Mouse (Mus musculus) right cerebral cortex, adult 2 months (tissue): ENCODE data around the gene Ccl3.

Experiments used
- DNase-seq, 2 experiments: peaks; one replicate each; pipeline ENCODE4 v3.0.0; 2021 to 2022; ENCODE audit warnings: low spot score in 2 of 2

The Ccl3 gene

GRCm38 (mm10) chr11:83649305-83649841 lies at the start of gene Ccl3:
TSS of gene Ccl3 (minus strand) at chr11:83649355.
- no peak for DNase-seq

- no peak for DNase-seq
Observed at GRCm38 (mm10) chr11:83692008-83692407, 42.9 kb upstream of the Ccl3 start.

DNA sequence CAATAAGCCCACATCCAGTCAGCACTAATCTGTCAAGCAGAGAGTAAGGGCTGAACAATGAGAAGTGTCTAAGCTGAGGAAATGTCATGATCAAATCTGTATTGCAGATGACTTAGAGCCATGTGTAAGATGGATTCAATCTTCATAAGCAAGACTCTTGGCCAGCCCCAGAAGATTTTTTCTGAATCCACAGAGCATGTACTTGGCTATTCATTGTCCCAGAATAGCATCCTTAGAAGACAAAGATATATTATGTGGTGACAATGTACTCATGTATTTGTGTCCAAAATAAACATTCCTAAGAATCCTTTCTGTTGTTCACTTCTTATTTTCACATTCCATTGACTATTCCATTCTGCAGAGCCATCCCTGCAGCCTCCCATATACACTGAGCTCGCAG lies 40.8 kb upstream of the Ccl3 start:
- no peak for DNase-seq

- DNase-seq: no peak
Observed at GRCm38 (mm10) chr11:83675665-83676064, 26.5 kb upstream of the Ccl3 start.

GRCm38 (mm10) chr11:83671743-83672142 lies 22.6 kb upstream of the Ccl3 start:
- no peak for DNase-seq

- DNase-seq: no peak
Observed at GRCm38 (mm10) chr11:83663532-83663931, 14.4 kb upstream of the Ccl3 start.

- no peak for DNase-seq
Observed at GRCm38 (mm10) chr11:83662204-83662603, 13.0 kb upstream of the Ccl3 start, which contains the start of gene Ccl4. TSS of gene Ccl4 (plus strand) at chr11:83662584.

DNA sequence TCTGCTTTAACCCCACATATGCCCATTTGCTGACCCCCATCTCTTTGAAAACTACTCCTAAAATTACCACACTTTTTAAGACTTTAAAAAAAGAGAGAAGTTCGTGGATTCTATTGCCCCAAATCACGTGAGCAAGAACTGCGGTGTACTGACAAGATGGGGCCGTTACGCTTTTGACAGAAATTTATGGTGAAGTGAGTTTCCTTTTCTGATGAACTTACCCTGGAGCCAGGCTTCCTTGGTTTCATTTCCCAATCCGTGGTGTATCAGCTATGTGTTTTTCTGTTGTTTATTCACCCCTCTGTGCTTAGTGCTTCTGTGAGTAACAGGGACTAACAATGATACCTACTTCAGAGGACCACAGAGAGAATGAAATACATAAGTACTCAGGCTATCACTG lies 9.6 kb upstream of the Ccl3 start:
- DNase-seq: no peak

GRCm38 (mm10) chr11:83657508-83657907 lies 8.4 kb upstream of the Ccl3 start:
- DNase-seq: peak; percentile 12 to 21

DNA sequence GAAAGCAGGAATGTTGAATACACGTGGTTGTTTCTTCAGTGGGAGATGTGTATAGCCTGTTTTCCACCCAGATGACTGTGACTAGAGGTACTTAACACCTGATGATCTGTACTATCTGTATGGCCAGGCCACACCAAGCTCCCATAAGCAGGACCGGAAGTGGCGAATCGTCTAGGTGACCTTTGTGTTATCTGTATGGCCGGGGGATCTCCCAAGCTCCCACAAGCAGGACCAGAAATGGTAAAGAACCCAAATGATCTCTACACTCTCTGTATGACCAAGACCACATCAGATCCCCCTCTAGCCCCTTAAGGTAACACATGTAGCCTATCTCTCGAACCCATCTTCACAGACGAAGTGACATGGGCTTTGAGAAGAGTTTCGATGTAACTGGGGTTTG lies 5.5 kb upstream of the Ccl3 start:
- no peak for DNase-seq

- DNase-seq: no peak
Observed at GRCm38 (mm10) chr11:83646356-83647149, 2.6 kb downstream of the Ccl3 start.

DNA sequence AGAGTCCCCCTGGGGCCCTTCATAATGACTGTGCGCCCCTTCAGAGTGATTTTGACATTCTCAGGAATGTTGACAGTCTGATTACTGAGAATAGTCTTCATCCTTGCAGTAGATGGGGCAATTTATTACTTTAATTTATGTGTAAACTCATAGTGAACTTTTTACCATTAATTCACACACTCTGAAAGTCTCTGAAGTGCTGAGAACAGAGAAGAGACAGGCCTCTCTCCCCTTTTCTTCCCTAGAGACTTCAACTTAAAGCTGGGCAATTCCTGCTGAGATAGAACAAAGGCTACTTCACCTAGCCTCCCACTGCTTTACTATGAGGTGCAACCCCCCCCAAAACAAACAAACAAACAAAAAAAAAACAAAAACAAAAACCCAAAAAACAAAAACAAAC lies 3.6 kb downstream of the Ccl3 start, which contains the start of gene Rpl9-ps1:
Gene Rpl9-ps1, minus strand, starts transcription at position 101 of the 400 bp plus-strand sequence.
- no peak for DNase-seq

DNA sequence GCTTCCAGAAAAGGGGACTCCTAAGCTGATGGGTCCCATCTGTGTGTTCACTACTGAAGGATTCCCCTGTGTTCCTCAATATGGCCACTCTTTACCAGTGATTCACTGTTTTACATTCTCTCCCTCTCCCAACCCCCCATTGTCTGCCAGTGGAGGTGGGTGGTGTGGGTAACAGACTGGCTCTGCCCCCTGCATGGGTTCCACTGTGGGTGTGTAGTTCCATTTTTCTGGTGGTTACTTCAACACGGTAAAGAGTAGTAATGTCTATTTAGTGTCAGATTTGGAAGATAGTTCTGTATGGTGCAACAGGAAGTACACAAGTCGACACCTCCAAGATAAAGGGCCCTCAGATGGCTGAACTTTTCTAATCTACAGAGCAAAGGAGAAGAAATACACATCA lies 7.9 kb downstream of the Ccl3 start:
- no peak for DNase-seq

GRCm38 (mm10) chr11:83640141-83640540 lies 9.0 kb downstream of the Ccl3 start:
- DNase-seq: no peak

GRCm38 (mm10) chr11:83639533-83639932 lies 9.6 kb downstream of the Ccl3 start:
- no peak for DNase-seq

GRCm38 (mm10) chr11:83638934-83639333 lies 10.2 kb downstream of the Ccl3 start:
- no peak for DNase-seq

DNA sequence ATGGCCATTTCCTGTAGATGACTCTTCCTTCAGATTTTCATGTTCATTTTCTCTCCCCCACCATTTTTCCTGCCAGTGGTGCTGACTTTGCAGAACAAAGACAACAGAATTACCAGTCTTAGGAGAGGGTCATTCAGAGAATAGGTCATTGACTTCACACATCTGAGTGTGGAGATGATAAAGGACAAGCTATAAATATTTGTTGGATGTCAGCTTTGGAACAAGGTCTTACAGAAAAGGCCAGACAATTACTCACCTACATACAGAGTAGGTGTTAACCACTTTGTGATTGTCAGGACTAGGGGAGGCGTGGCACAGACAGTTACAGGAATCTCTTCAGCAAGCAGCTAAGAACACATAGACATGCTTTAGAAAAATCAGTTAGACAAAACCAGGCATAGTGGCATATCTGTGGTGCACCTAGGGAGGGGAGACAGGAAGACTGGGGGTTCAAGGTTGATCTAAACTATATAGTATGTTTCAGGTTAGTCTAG lies 12.4 kb downstream of the Ccl3 start:
- no peak for DNase-seq

DNA sequence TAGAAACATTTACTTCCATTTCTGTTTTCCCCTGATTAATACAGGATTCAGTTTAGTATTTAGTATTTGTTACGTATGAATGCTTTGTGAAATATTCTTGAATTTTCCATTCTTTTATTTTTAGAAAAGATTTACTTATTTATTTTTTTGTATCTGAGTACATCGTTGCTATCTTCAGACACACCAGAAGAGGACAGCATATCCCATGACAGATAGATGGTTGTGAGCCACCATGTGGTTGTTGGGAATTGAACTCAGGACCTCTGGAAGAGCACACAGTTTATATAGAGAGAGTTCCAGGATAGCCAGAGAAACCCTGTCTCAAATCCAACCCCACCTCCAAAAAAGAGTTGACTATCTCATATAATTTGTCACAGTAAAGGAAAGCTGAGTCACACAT lies 14.3 kb downstream of the Ccl3 start:
- no peak for DNase-seq

DNA sequence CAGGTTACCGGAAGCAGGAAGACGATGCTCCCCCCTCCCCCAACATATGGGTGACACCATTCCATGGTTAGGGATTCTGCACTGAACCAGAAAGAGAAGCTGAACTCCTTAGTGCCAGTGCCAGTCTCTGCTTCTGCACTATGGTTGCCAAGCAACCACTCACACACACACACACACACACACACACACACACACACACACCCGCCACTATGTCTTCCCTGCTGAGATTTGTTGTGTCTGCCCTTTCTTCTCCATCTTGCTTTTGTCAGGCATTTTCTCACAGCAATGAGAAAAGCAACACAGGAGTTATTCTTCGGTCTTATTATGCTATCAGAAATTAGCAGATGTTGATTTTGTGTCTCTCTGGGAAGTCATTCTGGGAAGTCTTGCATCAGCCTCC lies 14.7 kb downstream of the Ccl3 start:
- no peak for DNase-seq

GRCm38 (mm10) chr11:83632744-83633143 lies 16.4 kb downstream of the Ccl3 start:
- no peak for DNase-seq

GRCm38 (mm10) chr11:83631065-83631464 lies 18.1 kb downstream of the Ccl3 start:
- no peak for DNase-seq

DNA sequence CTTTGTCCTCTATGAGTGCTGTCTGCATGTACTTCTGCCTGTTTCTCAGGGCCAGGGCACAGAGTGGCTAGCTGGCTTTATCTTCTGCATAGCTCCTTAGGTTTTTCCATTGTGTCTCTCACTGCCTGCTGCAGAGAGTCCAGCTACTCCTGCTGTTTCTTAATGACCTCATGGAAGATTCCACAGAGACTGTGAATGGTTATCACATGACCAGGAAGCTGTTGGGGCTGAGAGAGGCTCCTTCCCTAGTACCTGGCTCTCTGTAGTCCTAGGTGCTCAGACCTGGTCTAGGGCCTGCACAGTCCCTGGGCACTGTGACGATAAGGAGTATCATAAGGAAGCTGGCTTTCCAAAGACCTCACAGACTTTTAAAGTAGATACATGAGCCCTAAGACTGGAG lies 18.5 kb downstream of the Ccl3 start:
- no peak for DNase-seq

- no peak for DNase-seq
Observed at GRCm38 (mm10) chr11:83628808-83629207, 20.3 kb downstream of the Ccl3 start.
